Mouse (Mus musculus) adipocyte (in vitro differentiated cells): ENCODE results near the gene Gfy.
A peak's percentile ranks its signal among the peaks of the same experiment; 100 is the strongest.

ENCODE experiments used
- DNase-seq: peaks from one replicate; pipeline ENCODE4 v3.0.0-alpha.2; 2016; ENCODE audit warnings: low spot score

The Gfy gene

DNA sequence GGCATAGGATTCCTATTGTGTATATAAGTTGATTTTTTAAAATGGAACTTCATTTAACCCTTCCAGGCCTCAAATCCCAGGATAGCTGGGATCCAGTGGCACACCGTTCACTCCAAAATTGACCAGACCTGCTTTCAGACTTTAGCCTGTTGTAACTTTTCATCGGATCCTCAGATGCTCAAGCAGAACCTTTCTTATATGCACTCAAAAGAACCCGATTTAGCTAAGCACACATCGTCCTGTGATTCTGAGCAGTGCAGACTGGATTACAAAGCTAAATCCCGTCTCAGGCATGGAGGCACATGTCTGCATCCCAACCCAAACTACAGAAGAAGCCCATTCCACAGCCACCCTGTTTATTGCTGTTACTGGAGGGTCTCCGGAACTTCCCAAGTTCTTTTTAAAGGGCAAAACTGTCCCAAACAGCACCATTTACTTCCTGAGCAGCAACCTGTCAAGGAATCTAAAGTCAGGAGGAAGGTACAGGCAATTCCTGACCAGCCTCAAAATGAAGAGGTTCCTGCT, 51.6 kb downstream of the Gfy start:
- DNase-seq: no peak

DNA sequence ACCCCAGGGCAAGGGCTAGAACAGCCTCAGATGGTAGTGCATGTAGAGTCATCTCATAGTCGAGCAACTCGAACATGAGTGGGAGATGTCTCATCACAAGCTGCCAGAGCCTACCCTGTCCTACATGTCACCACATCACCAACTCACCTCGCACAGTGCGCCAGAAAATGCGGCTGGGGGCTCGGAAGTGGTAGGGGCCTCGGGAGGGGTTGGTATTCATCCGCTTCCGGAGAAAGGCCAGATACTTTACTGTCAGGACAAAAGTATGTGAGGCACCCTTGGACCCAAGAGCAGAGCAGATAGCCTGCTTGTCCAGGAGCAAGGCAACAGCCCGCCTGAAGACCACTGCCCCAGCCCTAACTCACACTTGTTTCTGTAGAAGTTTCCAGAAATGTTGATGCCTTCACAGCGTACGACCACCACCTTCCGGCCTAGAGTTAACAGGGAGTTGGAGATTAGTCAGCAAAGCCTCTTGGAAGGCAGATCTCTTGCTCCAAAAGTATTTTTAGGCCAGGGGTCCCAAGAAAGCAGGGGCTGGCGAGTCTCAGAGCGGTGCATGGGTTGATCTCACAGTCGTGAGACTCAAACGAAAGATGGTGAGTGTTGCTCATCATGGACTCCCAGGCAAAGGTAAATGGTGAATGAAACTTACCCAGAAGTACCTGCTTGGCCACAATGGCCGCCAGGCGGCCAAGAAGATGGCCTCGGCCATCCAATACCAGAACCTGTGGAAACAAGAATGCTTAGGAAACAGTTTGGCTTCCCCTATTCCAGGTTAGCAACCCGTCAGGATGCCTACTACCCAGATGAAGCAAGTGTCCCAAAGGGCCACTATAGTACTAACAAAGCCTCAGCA, 52.3 kb downstream of the Gfy start:
- peak; percentile 26 for DNase-seq
